Mouse (Mus musculus) C2C12 (cell line): ENCODE results near the gene Apela.

Experiments
- CEBPB ChIP-seq: IDR thresholded peaks from one replicate; pipeline ENCODE4 v1.6.1; 2011; ENCODE audit warnings: low read depth, mild to moderate bottlenecking, control low read depth, moderate library complexity
- CTCF ChIP-seq: IDR thresholded peaks from one replicate; pipeline ENCODE4 v1.5.1; 2011; ENCODE audit not compliant: control insufficient read depth, insufficient read depth, insufficient read length
- FOSL1 ChIP-seq: IDR thresholded peaks from one replicate; pipeline ENCODE4 v1.8.0; 2011; ENCODE audit warnings: mild to moderate bottlenecking, low read length; ENCODE audit not compliant: poor library complexity, insufficient read depth, severe bottlenecking
- MAX ChIP-seq: IDR thresholded peaks from one replicate; pipeline ENCODE4 v1.6.1; 2011; ENCODE audit warnings: mild to moderate bottlenecking, control low read depth
- MYOD1 ChIP-seq: IDR thresholded peaks from one replicate; pipeline ENCODE4 v1.6.1; 2011; ENCODE audit warnings: low read depth; ENCODE audit not compliant: control insufficient read depth, insufficient read length
- USF1 ChIP-seq: IDR thresholded peaks from one replicate; pipeline ENCODE4 v1.6.1; 2011; ENCODE audit warnings: low read depth, mild to moderate bottlenecking, control low read depth, moderate library complexity

GRCm38 (mm10) chr8:65033056-65033455 is 4.1 kb downstream of the Apela start:
- TF ChIP-seq CTCF (no peak), MAX (no peak), CEBPB (no peak), USF1 (no peak), MYOD1 (no peak), FOSL1 (no peak)
